Mouse (Mus musculus): ENCODE results near the gene Shc2.

Gene Shc2

DNA sequence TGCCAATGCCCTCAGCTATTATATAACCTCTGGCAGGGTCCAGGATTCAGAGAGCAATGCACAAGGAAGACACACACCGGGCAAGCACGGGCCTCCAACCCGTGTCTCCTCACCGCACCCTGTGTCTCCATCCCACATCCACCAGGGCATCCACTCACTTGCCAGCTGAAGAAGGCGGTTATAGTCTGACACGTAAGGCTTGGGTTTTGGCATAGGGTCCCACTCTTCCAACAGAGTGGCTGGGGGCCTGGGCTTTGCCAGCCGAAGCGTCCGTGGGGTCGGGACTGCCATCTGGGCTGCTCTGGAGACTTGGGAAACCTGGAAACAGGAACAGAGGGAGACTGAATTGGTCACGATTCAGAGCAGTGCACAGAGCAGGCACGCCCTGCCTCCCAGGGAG, 57.9 kb downstream of the Shc2 start:
- no peak for DNase-seq

DNA sequence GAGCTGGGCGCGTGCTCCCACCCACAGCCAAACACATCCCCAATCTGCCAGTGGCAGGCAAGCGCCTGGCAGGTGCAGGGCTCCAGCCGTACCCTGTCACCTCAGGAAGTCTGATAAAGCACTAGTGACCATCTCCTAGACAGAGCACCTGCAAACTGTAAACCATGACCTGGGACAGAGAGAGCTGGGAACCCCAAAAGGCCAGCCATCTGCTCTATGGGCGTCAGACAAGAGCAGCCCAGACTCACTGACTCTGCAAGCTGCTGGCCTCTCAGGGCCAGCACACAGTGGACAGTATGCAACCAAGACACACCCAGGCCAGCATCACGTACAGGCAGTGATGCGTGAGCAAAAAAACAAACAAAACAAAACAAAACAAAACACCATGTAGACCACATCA, 58.8 kb downstream of the Shc2 start:
- no peak for DNase-seq

DNA sequence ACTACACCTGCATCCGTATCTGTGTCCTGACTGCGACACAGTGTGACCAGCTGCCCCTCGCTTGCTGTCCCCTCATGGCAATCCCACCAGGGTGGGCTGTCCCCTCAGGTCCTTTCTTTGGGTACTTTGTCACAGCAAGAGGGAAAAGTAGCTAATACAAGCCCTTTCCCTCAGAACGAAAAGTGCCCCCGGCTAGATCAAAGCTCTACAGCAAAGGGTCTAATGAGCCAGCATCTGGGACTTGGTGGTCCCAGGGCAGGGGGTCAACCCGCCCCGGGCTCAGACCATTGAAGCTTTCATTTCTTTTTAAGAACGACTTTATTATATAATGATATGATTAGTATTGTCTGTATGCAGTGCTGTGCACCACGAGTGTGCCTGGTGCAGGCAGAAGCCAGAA, 59.4 kb downstream of the Shc2 start:
- no peak for DNase-seq

DNA sequence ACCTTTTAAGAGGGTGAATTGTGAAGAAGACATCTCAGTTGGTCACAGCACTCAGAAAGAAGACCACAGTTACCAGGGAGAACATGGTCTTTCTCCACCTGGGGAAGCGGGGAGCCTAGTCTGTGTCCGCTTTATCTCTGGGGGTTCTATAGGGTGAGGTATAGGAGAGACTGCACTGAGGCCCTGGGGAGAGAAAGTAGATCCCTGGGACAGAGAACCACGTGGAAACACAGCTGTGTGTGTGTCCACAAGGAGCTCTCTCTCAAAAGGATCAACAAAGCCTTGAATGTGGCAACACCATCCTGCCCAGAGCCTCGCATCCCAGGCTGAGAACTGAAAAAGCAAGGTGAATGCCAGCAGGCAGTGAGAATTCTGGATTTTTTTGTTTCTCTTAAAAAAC, 60.3 kb downstream of the Shc2 start:
- no peak for DNase-seq

DNA sequence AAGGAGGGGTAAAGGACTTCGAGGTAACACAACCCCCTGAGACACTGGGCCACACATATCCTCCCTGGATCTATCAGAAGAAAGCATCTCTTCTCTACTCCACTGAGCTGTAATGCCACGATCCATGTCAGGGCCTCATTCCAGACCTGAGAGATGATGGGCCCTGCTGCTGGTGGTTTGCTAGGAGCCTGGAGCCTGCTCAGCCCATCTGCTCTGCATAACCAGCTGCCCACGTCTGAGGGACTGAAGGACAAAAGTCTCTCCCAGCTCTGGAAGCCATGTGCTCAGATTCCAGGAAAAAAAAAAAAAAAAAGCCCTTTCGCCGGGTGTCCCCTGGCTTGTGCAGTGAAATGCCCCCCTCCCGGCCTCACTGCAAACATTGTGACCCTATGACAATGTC, 62.0 kb downstream of the Shc2 start:
- no peak for DNase-seq

DNA sequence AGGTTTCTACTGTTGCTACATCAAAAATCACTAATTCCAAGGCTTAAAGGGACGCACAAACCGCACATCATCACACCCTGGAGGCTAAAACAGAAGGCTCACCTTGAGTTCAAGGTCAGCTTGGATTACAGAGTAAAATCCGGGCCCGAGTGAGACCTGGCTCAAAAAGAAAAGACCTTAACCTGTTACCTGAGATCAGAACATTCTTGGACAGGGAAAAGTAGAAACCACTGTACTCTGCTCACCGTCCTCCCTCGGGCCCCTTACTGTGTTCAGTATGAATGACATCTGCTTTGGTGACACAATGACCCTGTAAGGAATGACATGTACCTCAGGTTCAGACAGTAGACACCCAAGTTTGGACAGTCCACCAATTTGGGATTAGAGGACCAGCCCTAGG, 62.9 kb downstream of the Shc2 start:
- DNase-seq, result no peak

DNA sequence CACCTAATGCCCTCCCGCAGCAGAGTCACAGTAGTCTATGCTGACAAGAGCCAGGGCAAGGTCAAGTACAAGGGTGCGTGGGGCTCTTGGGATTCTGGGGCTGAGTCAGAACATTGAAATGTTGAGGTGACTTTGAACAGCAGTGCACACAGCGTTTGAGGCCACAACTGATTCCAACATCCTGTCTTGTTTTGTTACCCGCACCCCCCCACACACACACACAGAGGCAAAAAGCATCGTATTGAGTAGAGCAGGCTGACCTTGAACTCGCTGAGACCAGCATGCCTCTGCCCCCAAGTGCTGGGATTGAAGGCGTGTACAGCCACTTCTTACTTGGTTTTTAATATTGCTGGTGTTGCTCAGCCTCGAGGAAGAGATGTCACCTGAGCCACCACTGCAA, 63.4 kb downstream of the Shc2 start:
- DNase-seq, result no peak

DNA sequence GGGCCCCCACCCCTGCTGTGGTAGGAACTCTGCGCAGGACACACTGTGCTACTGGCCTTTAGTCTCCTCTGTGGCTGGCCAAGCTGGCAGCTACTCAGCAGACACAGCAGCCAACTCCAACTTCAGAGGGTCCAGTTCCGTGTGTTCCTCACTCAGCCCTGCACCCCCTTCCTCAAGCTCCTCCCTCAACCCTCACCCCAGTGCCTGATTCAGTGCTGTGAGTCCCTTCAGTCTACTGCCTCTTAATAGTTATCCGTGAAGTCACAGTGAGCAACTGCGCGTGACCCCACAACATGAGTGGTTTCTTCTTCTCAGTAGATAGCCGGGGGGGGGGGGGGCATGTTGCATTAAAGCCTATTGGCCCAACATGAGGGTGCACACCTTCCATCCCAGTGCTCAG, 64.1 kb downstream of the Shc2 start:
- no peak for DNase-seq

DNA sequence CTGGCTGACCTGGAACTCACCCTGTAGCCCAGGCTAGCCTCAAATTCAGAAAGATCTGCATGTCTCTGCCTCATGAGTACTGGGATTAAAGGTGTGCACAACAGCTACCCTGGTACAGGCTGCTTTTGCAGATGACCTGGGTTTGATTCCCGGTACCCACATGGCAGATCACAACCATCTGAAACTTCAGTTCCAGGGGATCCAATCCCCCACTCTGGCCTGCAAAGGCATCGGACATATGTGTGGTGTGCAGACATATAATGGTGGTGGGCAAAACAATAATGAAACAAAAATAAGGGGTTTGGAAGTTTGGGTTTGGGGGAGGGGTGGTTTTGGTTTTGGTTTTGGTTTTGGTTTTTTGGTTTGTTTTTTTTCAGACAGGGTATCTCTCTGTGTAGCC, 66.4 kb downstream of the Shc2 start:
- no peak for DNase-seq

DNA sequence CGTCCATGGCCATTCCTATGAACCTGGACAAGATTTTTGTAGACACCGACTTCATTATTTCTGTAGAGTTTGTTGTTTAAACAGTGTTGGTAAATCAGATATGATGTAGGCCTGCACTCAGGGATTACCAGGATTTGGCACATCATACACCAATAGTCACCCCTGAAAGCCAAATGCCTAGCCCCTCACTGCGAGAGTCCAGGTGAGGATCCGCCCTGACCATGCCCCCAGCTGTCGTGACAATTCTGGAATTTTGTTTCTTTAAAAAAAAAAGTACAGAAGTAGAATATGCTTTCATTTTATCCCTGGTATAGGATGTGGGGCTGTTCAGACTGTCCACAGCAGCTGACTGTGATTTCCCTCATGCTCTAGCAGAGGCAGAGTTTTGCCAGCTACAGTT, 67.8 kb downstream of the Shc2 start:
- DNase-seq, result no peak
